Mouse (Mus musculus) MEL-GATA-1-ER (cell line): ENCODE results near the gene Emg1.

Source experiments
- DNase-seq: peaks from one replicate; pipeline ENCODE4 v3.0.0-alpha.2; 2012; ENCODE audit warnings: low read depth; ENCODE audit errors: extremely low read depth

The Emg1 gene

DNA sequence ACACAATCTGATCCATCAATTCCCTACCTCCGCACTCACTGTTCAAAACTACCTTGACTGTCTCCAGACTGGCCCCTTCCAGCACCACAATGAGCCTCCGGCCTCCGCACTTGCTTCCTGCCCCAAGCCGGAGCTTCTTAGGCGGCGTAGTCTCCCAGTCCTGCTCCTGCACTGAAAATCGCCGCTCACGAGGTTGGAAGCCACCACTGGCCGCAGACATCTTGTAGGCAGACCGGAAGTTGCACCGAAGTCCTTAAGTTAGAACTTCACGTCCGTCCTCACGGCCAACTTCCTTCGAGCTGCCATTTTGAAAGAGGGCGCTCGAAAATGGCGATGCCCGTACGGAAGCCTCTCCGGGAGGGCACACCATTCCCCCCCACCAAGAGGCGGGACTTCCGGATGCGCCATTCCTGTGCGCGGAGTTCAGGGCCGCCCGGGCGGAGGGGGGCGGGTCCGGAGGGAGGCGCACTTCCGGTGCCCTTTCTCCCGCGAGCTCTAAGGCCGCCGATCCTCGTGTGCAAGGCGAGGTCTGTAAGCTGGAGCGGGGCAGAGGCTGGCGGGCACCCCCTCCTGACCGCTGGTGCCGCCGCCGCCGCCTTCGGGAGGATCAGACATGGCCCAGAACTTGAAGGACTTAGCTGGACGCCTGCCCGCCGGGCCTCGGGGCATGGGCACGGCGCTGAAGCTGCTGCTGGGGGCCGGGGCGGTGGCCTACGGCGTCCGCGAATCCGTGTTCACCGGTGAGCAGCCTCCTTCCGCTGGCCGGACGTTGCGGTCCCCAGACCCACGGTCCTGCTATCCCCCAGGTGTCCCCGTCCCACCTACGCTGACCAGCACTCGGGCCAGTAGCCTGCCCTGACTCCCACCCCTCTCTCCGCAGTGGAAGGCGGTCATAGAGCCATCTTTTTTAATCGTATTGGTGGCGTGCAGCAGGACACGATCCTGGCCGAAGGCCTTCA is at the start of gene Emg1, which contains the start of gene Phb2:
TSS of gene Emg1 (minus strand) at position 355 of the 959 bp plus-strand sequence.
TSS of gene Phb2 (plus strand) at position 513 of the 959 bp plus-strand sequence.
- peak; percentile 93 for DNase-seq

DNA sequence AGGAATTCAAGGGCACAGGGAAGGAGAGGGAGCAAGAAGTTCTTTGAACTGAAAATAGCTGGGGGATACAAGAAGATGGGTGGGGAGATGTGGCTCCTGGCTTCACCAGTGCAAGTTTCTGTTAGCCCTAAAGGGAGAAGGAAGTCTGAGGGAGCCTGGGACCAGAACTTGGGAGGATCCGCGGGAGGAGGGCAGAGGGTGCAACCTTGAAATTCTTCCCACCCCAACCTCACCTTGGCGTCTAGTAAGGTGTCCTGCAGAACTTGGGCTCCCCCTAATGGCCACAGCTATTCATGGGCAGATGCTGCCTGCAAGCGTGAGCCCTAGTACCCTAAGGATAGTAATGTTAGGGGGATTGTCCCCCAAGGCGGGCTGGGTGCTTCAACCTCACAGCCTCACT is 47.3 kb upstream of the Emg1 start:
- DNase-seq = peak; percentile 73

DNA sequence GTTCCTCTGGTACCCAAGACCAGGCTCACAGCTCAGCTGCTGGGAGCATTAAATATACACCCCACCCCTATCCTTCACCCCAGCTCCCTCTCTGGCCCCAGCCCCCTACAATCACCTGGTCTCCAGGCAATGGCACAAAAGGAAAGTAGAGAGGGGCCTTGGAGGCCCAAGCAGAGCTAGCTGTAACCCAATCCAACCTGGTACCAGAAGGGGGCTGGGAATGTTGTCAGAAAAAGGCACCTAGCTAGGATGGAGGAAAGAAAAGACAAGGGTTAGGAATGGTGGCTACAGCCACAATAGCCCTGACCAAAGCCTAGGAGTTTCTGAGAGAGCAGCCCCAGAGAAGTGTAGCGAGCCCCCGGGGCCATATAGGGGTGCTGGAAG is 46.9 kb upstream of the Emg1 start:
- DNase-seq = no peak

DNA sequence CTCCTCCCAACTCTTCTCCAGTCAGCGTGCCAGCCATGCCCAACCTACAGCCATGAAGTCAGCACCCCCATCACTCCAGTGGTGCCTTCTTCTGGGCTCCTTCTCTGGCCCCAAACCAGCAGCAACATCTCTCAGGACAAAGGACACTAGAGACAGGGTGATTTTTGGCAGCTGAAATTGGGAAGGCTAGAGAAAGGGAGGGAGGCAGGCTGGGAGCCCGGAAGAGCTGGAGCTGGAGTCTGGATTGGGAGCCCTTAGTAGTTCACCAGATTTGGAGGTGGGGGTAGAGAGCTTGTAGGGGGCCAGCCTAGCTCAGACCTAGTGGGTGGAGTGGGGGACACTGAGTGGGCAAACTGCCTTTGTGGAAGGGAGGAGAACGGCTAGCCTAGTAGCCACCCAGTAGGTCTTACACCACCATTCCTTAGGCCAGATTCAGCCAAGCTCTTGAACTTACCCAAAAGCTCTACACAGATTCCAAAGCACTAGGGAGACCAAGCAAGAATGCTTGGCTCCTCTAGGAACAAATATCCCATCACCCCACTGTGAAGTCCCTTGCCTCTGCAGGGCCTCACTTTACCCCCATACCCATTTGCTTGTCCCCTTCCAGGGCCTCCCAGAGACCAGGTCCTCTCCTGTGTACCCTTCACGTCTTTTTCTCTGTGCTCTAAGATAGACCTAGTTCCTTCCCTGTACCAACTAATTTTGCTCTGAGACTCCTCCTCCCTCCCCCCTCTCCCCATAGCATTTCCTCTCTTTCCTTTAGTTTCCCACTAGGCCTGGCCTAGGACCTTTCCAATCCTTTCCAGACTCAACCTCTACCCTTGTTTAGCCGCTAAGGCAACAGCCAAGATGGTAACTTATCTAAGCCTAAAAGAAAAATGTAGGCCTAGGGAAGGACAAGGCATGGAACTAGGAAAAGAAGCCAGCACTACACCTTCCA is 46.2 kb upstream of the Emg1 start:
- DNase-seq = no peak

DNA sequence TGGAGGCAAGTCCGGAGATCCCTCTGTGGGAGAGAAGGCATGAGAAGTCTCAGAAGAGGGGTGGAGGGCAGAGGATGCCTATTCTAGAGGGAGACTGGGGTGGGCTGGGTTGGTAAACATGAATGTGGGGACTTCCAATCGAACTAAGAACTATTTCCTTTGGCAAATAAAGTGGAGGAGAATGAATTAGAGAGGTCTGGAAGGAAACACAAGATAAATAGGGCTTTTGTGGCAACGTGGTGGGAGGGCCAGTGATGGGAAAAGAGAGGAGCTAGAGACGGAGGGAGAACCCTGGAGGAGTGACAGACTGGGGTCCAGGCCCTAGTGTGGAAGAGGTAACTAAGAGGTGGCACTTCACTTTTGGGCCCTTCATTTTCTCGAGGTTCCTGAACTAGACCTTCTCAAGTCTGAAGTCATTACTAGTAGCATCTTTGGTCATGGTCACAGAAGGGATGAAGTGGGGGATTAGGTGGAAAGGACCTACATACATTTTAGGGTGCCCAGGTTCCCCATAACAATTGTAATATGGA is 45.4 kb upstream of the Emg1 start:
- no peak for DNase-seq

DNA sequence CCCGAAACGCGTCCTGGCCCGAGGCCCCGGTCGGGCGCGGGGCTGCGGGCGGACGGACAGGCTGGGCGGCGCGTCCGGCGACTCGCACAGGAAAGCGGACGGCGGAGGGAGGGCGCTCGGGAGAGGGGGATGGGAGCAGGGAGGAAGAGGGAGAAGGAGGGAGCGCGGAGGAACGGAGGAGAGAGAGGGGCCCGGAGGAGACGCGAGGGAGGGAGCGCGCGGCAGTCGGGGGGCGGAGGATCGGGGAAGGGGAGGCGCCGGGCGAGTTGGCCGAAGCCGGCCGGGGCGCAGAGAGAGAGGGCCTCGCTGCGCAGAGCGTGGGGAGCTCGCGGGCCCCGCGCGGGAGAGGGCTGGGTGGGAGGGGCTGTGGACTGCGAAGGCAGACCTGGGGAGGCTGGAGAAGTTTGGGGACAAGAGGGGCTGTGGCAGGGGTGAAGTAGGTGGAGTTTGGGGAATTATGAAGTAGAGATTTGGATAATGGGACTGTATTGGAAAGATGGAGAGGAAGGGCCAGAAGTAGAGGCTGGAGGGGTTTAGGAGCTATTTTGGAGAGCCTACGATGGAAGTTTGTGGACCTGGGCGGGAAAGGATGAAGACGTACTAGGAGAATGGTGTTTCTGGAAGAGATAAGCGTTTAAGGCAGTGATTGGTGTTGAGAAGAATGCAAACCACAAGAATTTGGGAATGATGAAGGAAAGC is 44.8 kb upstream of the Emg1 start:
- no peak for DNase-seq

DNA sequence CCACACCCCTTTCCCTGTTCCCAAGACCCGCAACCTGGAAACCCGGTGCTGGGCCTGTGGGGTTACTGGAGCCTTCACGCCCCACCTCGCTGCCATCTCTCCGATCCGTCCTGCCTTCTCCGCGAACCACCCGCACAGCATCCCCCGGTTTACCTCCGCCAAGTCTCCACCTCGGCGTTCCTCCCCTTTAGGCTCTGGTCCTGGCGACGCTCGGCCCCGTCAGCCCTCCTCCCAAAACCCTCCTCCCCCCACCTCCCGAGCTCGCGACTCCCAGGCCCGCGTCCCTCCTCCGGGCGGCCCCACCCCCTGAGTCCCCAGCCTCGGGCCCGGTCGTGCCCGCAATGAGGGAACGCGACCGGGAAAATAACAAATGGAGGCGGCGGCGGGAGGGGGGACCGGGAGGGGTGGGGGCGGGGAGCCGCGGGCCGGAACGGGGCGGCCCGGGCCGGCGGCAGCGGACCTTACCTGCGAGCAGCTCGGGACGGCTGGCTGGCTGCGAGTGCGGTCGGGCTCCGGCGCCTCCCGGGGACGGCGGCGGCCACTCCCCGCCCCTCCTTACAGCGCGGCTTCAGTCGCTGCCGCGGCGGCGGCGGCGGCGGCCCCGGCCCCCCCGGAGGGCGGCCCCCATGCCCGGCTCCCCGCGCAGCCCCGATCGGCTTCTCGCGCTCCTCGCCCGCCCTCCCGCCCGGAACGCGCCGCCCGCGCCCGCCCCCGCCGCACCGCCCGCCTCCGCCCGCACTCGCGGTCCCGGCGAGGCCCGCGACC is 44.0 kb upstream of the Emg1 start, which contains the start of the genes Gm45234 and Atn1:
TSS of gene Gm45234 (minus strand) at position 191 of the 765 bp plus-strand sequence.
TSS of gene Atn1 (minus strand) at position 694 of the 765 bp plus-strand sequence.
- DNase-seq = no peak

DNA sequence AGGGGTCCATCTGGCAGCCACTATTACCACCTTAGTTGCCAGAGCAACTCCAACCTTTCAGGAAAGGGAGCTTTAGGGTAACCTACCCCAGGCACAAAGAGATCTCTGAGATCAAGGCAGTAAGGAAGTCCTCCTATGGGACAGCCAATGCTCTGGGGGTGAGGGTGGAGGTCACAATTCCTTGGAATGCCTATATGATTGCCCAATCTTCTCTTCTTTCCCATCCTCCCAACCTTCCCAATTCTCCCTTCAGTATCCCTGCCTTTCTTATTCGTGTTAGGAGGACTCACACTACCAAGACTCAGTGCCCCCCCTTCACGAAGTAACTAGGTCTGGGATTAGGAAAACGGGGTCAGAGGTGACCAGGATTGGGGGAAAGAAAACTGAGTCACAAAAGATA is 43.3 kb upstream of the Emg1 start:
- DNase-seq = no peak

DNA sequence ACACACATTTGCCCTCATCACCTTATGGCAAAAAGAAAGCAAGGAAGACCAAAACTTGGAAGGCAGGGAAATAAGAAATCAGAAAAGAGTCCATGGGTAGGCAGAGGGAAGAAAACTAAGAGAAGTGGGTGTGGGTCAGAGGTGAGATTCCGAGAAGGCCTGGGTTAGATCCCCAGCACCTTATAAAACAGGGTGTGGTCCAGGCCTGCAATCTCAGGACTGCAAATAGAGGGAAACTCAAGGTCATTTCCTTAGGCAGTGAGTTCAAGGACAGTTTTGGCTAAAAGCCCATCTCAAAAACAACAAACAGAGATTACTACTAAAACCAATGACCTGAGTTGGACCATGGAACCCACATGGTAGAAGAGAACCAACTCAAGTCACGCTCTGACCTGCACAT is 41.9 kb upstream of the Emg1 start:
- DNase-seq = no peak

DNA sequence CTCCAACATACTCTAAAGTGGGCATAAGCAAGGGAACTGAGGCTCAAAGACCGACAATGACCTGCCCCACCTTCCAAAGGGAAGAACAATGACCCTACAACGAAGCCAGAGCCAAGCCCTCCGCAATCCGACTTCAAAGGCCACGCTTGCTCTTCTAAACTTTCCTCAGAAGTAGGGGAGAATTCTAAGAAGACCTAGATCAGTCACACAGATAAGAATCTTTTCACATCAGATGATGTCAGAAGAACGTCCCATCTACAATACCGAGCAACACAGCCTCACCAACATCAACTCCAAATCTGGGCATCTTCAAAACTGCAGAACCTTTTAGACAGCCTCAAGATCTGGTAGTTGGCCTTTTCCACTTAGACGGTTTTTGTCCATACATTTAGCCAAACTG is 38.4 kb upstream of the Emg1 start:
- no peak for DNase-seq

DNA sequence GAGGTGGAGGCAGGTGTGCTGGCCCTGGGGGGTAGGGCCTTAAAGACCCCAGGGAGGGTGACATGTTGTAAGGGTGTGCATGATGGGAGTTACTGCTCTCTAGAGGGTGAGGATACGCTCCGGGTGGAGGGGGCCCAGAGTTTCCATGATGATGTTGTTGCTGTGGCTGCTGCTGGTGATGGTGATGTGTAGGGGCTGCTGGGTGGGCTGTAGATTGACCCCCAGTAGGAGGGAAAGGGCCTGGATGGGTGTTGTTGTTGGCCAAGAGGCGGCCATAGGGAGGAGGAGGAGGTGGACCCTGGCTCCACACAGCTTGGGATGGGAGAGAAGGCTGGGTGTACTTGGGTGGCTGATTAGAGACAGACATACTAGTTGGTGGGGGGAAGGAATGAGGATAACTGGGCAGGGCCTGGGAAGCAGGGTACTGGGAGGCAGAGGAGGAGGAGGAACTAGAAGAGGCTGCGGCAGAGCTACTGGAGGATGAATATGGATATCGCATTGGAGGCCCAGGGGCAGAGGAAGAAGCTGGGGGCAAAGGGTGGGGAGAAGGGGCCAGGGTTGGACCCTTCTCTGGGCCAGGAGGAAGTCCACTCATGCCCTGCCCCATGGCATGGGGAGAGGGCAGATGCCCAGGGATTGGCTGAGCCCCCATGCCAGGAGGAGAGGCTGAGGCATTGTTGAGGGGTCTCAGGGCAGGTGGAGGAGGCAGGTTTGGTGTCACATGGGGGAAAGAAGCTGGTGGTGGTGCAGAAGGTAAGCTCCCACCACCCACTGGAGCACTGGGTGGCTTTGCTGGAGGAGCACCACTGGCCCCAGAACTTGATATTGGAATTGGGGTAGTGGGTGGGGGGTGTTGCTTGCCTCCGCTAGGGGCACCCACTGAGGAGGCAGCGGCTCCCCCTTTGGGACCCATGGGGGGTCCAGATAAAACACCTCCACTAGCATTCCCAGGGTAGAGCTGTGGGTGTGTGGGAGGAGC is 35.0 kb upstream of the Emg1 start:
- DNase-seq = no peak

DNA sequence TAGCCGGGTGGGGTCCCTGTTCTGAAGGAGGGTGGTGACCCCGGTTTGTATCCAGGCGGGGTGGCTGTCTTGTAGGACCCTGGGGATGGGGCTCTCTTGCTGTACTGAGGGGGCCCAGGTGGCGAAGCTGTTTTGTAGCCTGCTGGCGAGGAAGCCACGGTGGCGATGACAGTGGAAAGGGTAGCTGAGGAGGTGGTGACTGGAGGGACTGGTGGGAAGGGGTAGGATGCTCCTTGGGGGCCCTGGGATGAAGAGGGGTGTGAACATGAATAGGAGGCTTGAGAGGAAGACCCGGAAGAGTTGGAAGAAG is 34.3 kb upstream of the Emg1 start:
- no peak for DNase-seq

DNA sequence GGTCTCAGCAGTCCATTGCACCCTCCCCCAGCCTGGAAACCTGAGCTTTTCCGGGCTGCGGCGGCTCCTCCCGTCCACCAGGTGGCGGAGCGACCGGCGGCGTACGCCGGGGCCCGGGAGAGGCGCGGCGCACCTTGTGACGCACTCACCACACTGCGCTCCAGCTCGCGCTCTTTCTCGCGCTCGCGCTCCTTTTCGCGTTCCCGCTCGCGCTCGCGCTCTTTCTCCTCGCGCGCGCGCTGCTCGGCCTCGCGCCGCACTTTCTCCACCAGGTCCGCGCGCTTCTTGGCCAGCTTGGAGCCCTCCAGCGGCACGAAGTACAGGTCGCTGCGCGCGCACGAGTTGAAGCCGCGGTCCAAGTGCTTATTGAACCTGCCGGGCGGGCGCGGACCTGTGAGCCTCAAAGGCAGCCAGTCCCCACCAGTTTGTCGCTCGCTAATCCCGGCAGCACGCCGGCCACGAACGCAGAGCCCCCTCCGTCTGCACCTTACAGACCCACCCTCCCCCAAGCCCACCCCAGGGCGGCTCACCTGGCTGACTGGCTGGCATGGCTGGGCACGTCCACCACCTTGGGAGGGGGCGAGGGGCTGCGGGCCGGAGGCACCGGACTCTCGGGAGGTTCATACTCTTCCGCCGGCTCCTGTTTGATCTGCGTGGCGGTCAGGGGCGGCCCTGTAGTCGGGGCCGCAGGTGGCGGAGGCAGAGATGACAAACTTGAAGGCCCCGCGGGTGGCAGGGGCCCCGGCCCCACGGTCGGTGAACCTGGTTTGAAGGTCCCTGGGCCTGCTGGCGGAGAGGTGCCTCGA is 33.7 kb upstream of the Emg1 start:
- DNase-seq = peak; percentile 78

DNA sequence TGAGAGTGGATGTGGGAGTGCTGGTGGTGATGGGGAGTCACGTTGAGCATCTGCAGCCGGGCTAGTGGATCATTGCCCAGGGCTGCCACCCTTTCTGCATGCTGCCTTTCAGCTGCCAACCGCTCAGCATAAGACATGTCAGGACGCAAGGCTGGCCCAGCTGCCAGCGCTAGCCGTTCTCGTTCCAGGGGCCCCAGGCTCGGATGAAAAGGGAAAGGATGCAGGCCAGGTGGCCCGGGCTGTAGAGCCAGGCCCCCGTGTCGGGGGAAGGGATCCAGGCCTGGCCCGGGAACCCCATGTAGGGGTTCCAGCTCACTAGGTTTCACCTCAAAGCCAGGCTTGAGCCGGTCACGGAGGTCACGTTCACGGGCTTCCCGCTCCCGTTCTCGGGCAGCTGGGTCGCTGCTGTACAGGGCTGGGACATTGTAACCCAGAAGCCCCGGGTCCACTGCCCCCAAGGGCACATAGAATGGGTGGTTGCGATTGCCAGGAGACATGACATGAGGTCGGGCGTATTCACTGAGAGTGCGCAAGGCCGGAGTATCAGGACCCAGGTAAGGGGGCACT is 32.9 kb upstream of the Emg1 start:
- DNase-seq = no peak

DNA sequence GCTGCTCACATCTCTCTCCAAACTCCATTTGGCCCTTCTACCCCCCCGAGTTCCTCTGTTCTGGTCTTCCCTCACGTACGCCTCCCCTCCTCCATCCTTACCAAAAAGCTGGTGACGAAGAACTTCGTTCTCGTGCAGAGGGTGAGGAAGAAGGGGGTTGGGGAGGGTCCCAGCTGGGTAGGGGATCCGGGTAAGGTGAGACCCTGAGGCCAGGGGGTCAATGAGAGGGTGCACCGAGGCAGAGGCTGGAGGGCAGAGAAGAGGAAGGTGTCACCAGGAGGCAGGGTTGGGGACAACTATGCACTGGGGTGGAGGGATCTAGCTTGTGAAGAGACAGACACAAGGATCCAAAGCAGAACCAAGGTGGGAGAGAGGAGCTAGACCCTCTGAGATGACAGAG is 31.7 kb upstream of the Emg1 start:
- DNase-seq = no peak

DNA sequence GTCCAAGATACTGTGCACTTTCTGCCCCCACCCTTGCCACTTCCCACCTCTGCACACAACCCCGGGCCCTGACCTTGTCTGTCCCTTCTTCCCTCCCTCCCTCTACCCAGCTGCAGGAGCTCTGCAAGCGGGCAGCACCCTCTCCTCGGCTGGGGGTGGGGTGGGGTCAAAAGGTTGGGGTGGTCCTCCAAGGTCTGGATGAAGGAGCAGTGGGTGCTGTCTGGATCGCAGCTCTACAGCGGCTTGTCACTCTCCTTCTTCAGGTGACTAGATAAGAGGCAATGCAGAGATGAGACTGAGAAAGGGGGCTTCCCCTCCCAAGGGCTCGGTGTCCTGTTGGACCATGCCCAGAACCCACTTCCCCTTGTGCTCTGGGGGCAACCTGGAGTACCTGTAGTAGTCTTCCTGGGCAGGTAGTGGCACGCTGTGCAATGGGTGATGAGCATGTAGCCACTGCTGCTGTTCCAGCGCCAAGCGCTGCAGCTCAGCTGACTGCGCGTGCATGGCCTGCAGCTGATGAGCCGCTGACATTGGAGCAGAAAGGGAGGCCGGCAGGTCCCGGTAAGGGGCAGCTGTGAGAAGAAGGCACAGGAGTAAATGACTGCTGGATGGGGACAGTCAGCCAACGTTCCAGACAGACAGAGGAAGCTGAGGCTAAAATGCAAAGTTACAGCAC is 31.0 kb upstream of the Emg1 start:
- DNase-seq = no peak

DNA sequence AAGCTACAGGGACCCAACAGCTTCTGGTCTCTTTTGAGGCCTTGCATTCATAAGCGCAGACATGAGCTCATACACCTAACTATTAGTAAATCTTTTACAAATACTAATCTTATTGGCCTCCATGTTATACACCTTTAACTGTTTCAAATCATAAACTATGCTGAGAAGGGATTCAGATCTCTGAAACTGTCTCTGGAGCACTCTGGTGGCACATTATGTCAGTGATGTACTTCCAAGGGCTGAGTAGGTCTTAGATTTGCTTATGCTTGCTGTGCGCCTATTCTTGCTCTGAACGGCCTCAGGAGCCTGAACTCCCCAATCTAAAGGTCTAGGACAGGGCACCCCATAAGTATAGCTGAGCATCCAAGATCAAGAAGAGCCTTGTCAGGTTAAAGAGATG is 29.9 kb upstream of the Emg1 start:
- no peak for DNase-seq
